Mouse (Mus musculus): ENCODE data around the gene Ddrgk1.
A peak's percentile ranks its signal among the peaks of the same experiment; 100 is the strongest.

The Ddrgk1 gene

GRCm38 (mm10) chr2:130664102-130664701, at the start of gene Ddrgk1:
TSS of gene Ddrgk1 (minus strand) at chr2:130664659.
- DNase-seq (ENCODE audit: extremely low read depth, low read depth, low spot score): peak; percentile 39

GRCm38 (mm10) chr2:130707057-130707456, 42.6 kb upstream of the Ddrgk1 start:
- no peak for DNase-seq (ENCODE audit: extremely low read depth, low read depth, low spot score)

DNA sequence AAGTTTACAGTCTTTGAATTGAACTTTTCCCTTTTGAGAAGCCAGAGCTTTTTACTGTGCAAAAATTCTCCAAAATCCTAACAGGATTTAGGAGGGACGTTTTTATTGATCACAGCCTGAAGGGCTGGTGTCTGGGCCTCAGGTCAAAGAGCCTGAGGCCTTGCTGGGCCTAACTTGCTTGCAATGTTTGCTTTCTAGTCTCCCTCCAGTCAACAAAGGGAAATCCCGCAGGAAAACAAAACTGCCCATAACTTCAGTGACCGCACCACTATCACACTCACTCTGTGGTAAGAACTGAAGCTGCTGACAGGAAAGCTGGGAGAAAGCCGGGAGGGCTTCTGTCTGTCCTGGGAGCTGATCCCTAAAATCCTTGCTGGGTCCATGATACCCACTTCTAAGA, 42.1 kb upstream of the Ddrgk1 start:
- no peak for DNase-seq (ENCODE audit: extremely low read depth, low read depth, low spot score)

DNA sequence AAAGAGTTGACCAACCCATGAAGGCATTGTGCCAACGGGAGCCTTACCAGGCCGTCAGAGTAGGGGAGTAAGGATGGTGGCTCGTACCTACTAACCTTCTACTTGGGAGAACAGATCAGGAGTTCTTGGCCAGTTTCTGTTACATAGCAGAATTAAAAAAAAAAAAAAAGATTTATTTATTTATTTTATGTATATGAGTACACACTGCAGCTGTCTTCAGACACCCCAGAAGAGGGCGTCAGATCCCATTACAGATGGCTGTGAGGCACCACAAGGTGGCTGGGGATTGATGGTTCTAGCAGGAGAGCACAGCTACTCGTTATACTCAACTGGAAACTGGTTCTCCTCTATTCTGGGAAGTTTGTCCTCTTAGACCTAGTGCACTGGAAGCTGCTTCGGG, 40.7 kb upstream of the Ddrgk1 start:
- no peak for DNase-seq (ENCODE audit: extremely low read depth, low read depth, low spot score)

DNA sequence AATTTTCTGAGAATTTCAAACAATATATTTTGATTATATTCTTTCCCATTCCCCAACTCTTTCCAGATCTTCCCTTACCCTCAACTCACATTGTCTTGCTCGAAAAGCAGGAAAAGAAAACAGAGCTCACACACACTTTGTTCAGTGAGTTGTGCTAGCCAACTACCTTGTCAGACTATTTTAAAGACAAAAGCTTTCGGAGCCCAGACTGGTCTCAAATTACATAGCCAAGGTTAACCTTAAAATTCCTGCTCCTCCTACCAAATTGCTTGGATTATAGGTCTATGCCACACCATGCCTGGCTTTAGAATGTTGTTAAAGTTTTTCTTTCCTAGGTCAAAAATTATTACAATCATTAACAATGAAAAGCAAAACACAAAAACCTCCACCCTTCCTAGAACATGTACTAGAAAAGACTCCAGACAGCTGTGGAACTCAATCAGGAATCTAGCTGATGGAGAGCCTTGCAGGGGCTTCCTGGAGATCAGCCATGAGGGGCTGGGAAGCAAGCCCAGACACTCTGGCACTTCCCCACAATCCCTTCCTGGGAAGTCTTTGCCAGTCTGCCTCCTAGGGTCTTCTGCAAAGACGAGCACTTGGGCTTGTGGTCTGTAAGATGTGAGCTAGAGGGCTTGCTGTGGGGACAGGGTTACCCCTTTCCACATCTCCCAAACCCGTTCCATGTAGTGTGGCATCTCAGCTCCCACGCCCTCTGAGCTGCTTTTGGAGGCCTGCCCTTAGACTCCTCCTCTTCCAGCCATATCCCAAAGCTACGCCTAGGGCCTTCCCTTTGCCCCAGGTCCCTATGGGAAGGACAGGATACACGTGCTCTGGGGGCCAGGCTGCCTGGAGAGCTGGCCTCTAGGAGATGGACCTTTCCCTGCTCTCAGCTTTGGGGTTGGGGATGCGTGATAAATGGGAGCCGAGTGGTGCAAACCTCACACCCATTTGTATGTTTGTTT, 39.9 kb upstream of the Ddrgk1 start:
- DNase-seq (ENCODE audit: extremely low read depth, low read depth, low spot score): no peak

- no peak for DNase-seq (ENCODE audit: extremely low read depth, low read depth, low spot score)
These were observed 33.4 kb upstream of the Ddrgk1 start for GRCm38 (mm10) chr2:130697821-130698266.

- DNase-seq (ENCODE audit: extremely low read depth, low read depth, low spot score): no peak
These were observed 32.8 kb upstream of the Ddrgk1 start, which contains the start of gene Slc4a11 for GRCm38 (mm10) chr2:130697153-130697810. TSS of gene Slc4a11 (minus strand) at chr2:130697519.

DNA sequence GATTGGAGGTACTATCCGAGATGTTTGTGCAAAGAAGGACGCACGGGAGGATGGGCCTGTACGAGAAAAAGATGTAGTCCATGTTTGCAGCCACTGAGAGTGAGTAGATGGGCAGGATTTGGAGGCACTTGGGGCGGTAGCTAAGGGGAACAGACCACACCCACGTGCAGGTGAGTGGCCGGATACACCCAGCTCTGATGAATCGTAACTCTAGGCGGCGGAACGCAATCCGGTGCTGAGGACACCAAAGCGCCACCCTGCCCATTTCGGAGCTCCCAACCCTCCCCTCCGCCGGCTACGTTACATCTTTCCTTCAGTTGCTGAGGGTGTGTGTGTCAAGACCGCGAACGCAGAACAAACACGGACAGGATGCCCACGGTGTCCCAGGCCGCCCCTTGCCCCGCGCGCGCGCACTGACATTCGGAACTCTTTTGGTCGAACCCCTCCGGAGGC, 32.3 kb upstream of the Ddrgk1 start:
- no peak for DNase-seq (ENCODE audit: extremely low read depth, low read depth, low spot score)

- no peak for DNase-seq (ENCODE audit: extremely low read depth, low read depth, low spot score)
These were observed 29.1 kb upstream of the Ddrgk1 start for GRCm38 (mm10) chr2:130693563-130693962.

DNA sequence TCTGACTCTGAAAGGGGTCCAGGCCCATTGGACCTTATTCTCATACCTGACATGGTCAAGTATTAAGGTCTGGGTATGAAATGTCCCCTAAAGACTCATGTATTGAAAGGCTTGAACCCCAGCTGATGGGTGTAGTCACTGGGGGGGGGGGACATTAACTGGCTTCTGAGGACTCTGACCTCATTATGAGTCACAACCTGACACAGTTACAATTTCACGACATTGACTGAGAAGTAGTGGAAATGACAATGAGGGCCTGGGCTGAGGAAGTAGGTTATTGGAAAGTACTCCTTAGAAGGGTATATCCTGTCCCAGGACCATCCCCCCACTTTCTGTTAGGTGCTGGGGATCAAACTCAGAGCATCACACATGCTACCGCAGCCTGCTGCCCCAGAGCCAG, 24.6 kb upstream of the Ddrgk1 start:
- no peak for DNase-seq (ENCODE audit: extremely low read depth, low read depth, low spot score)

GRCm38 (mm10) chr2:130685426-130685825, 21.0 kb upstream of the Ddrgk1 start:
- DNase-seq (ENCODE audit: extremely low read depth, low read depth, low spot score): no peak

GRCm38 (mm10) chr2:130681531-130681930, 17.1 kb upstream of the Ddrgk1 start:
- no peak for DNase-seq (ENCODE audit: extremely low read depth, low read depth, low spot score)

DNA sequence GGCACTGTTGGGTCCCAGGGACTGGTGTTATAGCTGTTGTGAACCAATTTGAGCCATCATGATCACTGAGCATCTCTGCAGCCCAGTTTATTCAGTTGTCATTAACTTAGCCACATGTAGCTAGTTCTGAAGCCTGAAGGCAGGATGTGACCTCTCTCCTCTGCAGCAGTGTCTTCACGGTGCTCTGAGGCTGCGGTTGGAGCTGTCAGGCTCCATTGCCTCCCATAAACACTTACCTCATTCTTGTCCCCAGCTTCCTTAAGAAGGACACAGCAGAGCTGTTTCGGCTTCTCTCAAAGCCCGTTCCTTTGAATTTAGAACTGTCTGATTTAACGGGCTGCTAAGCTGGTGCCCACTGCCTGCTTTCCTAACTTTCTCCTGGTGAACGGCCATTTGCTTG, 15.4 kb upstream of the Ddrgk1 start:
- DNase-seq (ENCODE audit: extremely low read depth, low read depth, low spot score): no peak

GRCm38 (mm10) chr2:130679154-130679553, 14.7 kb upstream of the Ddrgk1 start:
- DNase-seq (ENCODE audit: extremely low read depth, low read depth, low spot score): no peak

- no peak for DNase-seq (ENCODE audit: extremely low read depth, low read depth, low spot score)
These were observed 12.8 kb upstream of the Ddrgk1 start for GRCm38 (mm10) chr2:130677211-130677610.

DNA sequence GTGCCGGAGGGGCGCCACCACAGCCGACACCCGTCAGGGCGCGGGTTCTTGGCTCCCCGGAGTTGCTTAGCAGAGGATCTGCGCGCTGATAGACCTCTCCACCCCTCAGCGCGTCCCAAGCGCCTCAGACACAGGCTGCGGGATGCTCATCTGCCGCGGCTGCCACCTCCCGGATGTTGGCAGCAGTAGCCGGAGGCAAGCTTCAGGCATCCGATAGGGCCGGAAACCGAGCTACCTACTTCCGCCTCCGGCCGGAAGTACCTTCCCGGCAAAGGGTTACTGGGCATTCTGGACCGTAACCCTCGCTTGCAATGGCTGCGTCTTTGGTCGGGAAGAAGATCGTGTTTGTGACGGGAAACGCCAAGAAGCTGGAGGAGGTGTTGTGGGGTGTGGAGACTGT, 3.1 kb upstream of the Ddrgk1 start, which contains the start of gene Itpa:
TSS of gene Itpa (plus strand) at position 52 of the 400 bp plus-strand sequence.
- no peak for DNase-seq (ENCODE audit: extremely low read depth, low read depth, low spot score)

GRCm38 (mm10) chr2:130663342-130663741, 1.1 kb downstream of the Ddrgk1 start:
- DNase-seq (ENCODE audit: extremely low read depth, low read depth, low spot score): no peak

DNA sequence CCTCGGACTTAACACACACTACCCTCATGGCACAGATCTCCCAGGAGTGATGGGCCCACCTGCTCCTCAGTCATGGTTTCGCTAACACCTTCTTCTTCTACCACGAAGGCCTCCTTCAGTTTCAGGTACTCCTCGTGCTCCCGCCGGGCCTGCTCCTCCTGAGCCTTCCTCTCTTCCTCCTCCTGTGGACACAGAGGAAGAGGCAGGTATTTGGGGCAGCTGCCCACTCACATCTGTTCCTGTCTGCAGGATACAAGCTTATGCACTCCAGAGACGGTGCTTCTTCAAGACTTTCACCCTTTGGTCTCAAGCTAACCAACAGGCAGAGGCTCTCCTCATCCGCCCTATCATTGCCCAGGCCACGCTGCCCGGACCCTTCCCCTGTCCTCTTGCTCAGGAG, 5.9 kb downstream of the Ddrgk1 start:
- no peak for DNase-seq (ENCODE audit: extremely low read depth, low read depth, low spot score)

GRCm38 (mm10) chr2:130657541-130657940, 6.9 kb downstream of the Ddrgk1 start:
- no peak for DNase-seq (ENCODE audit: extremely low read depth, low read depth, low spot score)

DNA sequence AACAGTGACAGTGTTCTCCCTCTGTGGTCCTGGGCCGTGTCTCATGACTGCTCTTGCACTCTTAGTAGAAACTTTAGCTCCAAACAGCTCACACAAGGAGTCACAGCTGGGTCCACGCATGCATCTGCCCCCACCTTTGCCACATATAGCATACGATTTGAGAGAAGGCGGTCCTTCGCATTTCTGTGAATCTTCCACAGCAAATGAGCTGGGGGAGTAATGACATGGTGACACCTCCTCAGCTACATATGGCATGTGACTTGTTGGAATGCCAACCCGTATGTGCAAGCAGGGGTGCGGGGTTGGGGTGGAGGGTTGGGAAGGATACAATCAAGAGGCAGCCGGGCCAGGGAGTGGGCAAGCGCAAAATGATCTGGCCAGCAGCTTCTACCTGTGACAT, 7.9 kb downstream of the Ddrgk1 start:
- DNase-seq (ENCODE audit: extremely low read depth, low read depth, low spot score): no peak

DNA sequence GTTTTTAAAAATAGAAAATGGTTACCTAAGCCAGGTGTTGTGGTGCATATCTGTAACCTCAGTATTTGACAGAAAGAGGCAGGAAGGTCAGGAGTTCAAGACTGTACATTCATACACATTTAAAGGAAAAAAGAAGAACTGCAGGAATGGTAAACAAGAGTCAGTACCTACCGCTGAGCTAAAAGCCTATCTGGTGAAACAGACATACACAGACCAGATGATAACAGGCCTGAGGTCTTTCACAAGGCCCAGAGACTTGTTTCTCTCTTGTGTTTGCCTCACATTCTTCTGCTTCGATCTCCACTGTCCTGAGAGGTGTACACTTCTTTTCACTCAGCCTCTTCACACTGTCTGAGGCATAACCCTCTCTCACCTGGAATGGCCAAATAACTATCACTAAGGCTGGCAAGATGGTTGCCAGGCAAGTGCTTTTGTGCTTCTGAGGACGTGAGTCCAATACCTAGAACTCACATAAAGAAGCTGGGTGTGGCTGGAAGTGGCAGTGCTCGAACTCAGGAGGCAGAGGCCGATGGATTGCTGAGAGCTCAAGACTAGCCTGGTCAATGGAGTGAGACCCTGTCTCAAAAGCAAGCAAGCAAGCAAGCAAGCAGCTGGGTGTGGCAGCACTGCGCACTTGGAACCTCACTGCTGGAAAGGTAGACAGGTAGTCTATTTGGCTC, 8.7 kb downstream of the Ddrgk1 start:
- DNase-seq (ENCODE audit: extremely low read depth, low read depth, low spot score): no peak

All from fat pad, adult 2 months (tissue).